ENCODE assay signal across 8 mouse cellular contexts in genomic region chr2:129947847-129948553, GRCm38 (mm10).
DNase-seq lines count a peak whose midpoint lies in the region; ATAC-seq and TF ChIP-seq lines count a peak whose summit lies in the region.

No protein-coding gene starts in this region.

- no peak for TF ChIP-seq POLR2A in lung, adult 2 months (IDR thresholded peaks at IDR 0.05; ENCODE audit: borderline replicate concordance, extremely low read depth, low read depth, low read length)

- H3K4me2 ChIP-seq in limb, embryonic 13.5 days (replicated peaks) = peak overlapping the region; percentile 51
- H3K4me2 ChIP-seq in neural tube, embryonic 15.5 days = peak overlapping the region; percentile 44

- no peak overlapping the region for H3K4me3 ChIP-seq in lung, adult 2 months (replicated peaks; ENCODE audit: extremely low read depth, low read depth, low read length)
- peak overlapping the region; percentile 45 for H3K4me3 ChIP-seq in forebrain, embryonic 10.5 days
- peak overlapping the region; percentile 23 for H3K4me3 ChIP-seq in limb, embryonic 13.5 days
- H3K4me3 ChIP-seq in neural tube, embryonic 15.5 days (replicated peaks) = no peak overlapping the region

- DNase-seq in lung, adult 2 months = peak; percentile 4
- no peak for DNase-seq in lung, postnatal 25 days (ENCODE audit: low spot score)
- peak; percentile 20 for DNase-seq in forebrain, embryonic 10.5 days (ENCODE audit: extremely low spot score, low spot score)
- no peak for DNase-seq in gastrocnemius, postnatal 10 days
- DNase-seq in gastrocnemius, postnatal 36 days = no peak
- DNase-seq in urinary bladder, adult 2 months (ENCODE audit: low spot score) = no peak

- no peaks in the 10 kb centered on the region for H3K4me1 ChIP-seq in lung, adult 2 months (ENCODE audit: control insufficient read depth, insufficient read depth, low read length)
- H3K4me1 ChIP-seq in forebrain, embryonic 10.5 days = peaks cover 8% of the 10 kb centered on the region
- H3K4me1 ChIP-seq in limb, embryonic 13.5 days = peaks cover 4% of the 10 kb centered on the region; the same call in 1 of the 2 replicates
- H3K4me1 ChIP-seq in neural tube, embryonic 15.5 days = peaks cover 4% of the 10 kb centered on the region; the same call in 1 of the 2 replicates

- WGBS in lung, adult 2 months = 43% methylated on average over 20 of the region's 20 CpGs
- 34% methylated on average over 20 of the region's 20 CpGs for WGBS in forebrain, embryonic 10.5 days
- 39% methylated on average over 20 of the region's 20 CpGs for WGBS in limb, embryonic 13.5 days
- WGBS in neural tube, embryonic 15.5 days = 49% methylated on average over 20 of the region's 20 CpGs

- peak overlapping the region; percentile 81 for H3K27ac ChIP-seq in forebrain, embryonic 10.5 days
- H3K27ac ChIP-seq in limb, embryonic 13.5 days = no peak overlapping the region
- H3K27ac ChIP-seq in neural tube, embryonic 15.5 days (replicated peaks) = no peak overlapping the region

- no peak for TF ChIP-seq CTCF in lung, adult 2 months (IDR thresholded peaks at IDR 0.05; ENCODE audit: insufficient read depth, low read length)

- H3K36me3 ChIP-seq in forebrain, embryonic 10.5 days (replicated peaks) = no peaks in the 10 kb centered on the region
- no peaks in the 10 kb centered on the region for H3K36me3 ChIP-seq in limb, embryonic 13.5 days
- H3K36me3 ChIP-seq in neural tube, embryonic 15.5 days = no peaks in the 10 kb centered on the region

- peak overlapping the region; percentile 45; the same call in 1 of the 2 replicates for H3K9ac ChIP-seq in limb, embryonic 13.5 days
- no peak overlapping the region for H3K9ac ChIP-seq in neural tube, embryonic 15.5 days (replicated peaks)

- intact Hi-C loops in gastrocnemius, postnatal 36 days (cut with DNase I) = no loop called here

- H3K9me3 ChIP-seq in forebrain, embryonic 10.5 days = peaks cover 2% of the 10 kb centered on the region; the same call in 1 of the 2 replicates
- H3K9me3 ChIP-seq in limb, embryonic 13.5 days = no peaks in the 10 kb centered on the region
- H3K9me3 ChIP-seq in neural tube, embryonic 15.5 days (replicated peaks) = no peaks in the 10 kb centered on the region

- peaks cover 6% of the 10 kb centered on the region; the same call in 1 of the 2 replicates for H3K27me3 ChIP-seq in forebrain, embryonic 10.5 days (ENCODE audit: poor library complexity, severe bottlenecking)
- no peaks in the 10 kb centered on the region for H3K27me3 ChIP-seq in limb, embryonic 13.5 days
- no peaks in the 10 kb centered on the region for H3K27me3 ChIP-seq in neural tube, embryonic 15.5 days (replicated peaks)

- ATAC-seq in limb, embryonic 13.5 days (ENCODE audit: low FRiP score, low read depth) = no peak
- no peak for ATAC-seq in neural tube, embryonic 15.5 days (ENCODE audit: low FRiP score)

Comparison
In these comparisons a context has a peak if more than half of its experiments do, and no peak if none do; other contexts are left out.
1. DNase-seq: peak in lung, adult 2 months (single experiment) and forebrain, embryonic 10.5 days (single experiment); none in lung, postnatal 25 days (single experiment), gastrocnemius, postnatal 10 days (single experiment), gastrocnemius, postnatal 36 days (0 of 2) and urinary bladder, adult 2 months (single experiment).
2. H3K4me3 ChIP-seq: peak in forebrain, embryonic 10.5 days (single experiment) and limb, embryonic 13.5 days (single experiment); none in lung, adult 2 months (single experiment) and neural tube, embryonic 15.5 days (single experiment).